Mouse (Mus musculus): ENCODE data around the gene Vmn1r116.
"Not testable (repeated sequence)": the region's sequence is repeated elsewhere in the genome, so short reads cannot be mapped to it uniquely, and the experiment has no call there.

DNA sequence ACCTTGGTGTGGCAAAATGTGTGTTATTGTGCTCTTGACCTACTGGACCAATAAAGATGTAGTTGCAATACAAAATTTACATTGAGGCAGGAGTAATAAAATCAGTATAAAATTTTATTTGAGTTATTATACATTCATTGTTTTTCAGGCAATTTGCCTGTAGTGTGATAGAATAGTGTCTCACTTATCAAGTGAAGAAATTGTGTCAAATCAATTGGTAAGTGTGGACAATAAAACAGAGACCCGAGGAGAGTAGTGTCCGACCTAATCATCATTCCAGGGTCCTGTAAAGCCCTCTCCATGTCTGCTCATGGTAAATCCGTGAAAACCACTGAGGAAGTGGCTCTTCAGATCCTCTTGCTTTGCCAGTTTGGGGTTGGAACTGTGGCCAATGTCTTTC, at the start of gene Vmn1r116:
- not testable (repeated sequence) for TF ChIP-seq CTCF, EP300 (IDR thresholded peaks at IDR 0.05; ENCODE audit: low read depth)

All from liver, embryonic 14.5 days (tissue).